Mouse (Mus musculus): ENCODE measurements at regions not wholly inside any gene's neighbourhood (a gene's known extent, or its start where the extent isn't known, plus 50 kb on each side); places are given as distances from the start of the nearest gene placed in this dataset.

DNA sequence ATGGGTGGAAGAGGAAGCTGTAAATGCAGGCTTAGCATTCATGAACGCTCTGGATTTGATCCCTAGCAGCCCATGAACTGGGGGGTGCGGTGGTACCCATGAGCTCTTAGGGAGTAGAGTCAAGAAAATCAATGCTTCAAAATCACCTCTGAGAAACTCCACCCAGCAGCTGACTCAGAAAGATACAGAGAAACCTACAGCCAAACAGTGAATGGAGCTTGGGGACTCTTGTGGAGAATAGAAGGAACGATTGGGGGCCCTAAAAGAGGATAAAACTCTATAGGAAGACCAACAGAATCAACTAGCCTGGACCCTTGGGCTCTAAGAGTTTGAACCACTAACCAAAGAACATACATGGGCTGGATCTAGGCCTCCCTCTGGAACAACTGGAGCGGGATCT, 177.6 kb downstream of the Ube2e3 start:
- TF ChIP-seq EP300 (IDR thresholded peaks at IDR 0.05; ENCODE audit: low read depth) (no peak), CTCF (IDR thresholded peaks at IDR 0.05; ENCODE audit: low read depth) (no peak)

All from liver, postnatal 0 days (tissue).